Mouse (Mus musculus) heart, postnatal 36 days (tissue): ENCODE measurements around the gene Sim2. TPM values are rescaled to one million over a fixed set of nuclear protein-coding genes. Genes with fewer than 3 reads are reported as not detected.

Experiments used
- DNase-seq, 2 experiments: peaks; one replicate each; pipeline ENCODE4 v3.0.0; 2021 to 2022
- intact Hi-C: fragments of 180-260 bp; cut with DNase I; formaldehyde crosslinking; loops from one replicate; pipeline ENCODE4 v1.15.1; 2025
- total RNA-seq, 2 experiments: library from RNA; stranded (reverse); gene quantifications; 2 replicates each; pipeline ENCODE4 v1.2.3; 2021

Gene Sim2
- total RNA-seq: not detected

- intact Hi-C loops: no loop called here
- DNase-seq: no peak
Observed at GRCm38 (mm10) chr16:94084711-94085602, at the start of gene Sim2. TSS of gene Sim2 (plus strand) at chr16:94084931.

GRCm38 (mm10) chr16:94037280-94037679 is 47.5 kb upstream of the Sim2 start:
- intact Hi-C loops: no loop called here
- no peak for DNase-seq

DNA sequence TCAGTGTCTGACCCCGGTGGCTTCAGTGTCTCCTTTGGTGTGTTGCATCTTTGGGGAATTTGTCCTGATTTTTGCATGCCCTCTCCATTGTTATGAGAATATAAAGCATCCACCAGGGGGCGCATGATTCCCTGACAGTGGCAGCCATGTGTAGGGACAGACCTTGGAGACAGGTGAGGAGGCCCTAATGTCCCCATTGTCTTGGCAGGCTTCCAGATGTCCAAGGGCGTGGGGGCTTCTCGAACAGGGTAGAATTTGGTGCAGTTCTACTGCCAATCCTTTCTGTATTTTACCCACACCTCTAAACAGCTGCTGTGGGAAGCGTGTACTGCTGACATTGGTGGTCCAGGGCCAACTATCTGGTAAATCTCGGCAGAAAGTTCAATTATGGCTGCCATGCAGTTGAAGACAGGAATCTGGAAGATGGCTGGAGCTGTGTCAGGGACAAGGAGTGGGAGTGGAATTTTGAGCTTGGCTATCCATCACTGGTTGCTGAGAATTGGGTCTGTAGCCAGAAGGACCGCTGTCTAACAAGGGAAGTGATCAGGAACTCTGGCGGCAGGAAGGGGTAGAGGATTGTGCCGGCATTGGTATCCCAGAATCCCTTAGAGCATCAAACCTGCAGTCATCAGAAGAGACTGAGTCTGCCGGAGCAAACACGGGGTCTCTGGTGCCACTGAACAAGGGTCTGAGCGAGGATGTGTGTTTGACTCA is 46.3 kb upstream of the Sim2 start:
- intact Hi-C loops: loop anchor here (1.0 kb wide), 1 partner anchor 220 kb away; no protein-coding TSS in a partner anchor
- peak; percentile 54 to 62 for DNase-seq

GRCm38 (mm10) chr16:94038986-94039341 is 45.8 kb upstream of the Sim2 start:
- intact Hi-C loops: loop anchor here (1.0 kb wide), 1 partner anchor 219 kb away; no protein-coding TSS in a partner anchor
- no peak for DNase-seq

DNA sequence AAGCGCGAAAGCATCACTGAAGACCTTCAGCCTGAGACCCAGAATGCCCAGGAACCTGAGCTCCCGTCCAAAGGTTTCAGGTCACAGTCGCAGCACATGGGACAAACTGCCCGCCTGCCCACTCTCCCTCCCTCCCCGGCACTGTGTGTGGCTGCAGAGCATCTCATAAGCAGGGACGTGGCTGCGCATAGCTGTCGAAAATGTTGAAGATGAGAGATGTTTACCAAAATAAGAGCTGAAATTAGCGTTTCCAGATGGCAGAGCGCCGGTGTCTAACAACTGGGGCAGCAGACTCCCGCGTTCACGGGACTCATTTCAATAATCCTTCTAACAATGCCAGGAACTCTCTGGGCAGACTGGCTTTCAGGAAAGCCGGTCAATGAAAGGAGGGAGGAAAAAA is 44.2 kb upstream of the Sim2 start:
- intact Hi-C loops: no loop called here
- no peak for DNase-seq

GRCm38 (mm10) chr16:94041065-94041712 is 43.5 kb upstream of the Sim2 start:
- DNase-seq: no peak
- intact Hi-C loops: no loop called here

- DNase-seq: no peak
- intact Hi-C loops: no loop called here
Observed at GRCm38 (mm10) chr16:94043797-94044196, 40.9 kb upstream of the Sim2 start.

- DNase-seq: no peak
- intact Hi-C loops: no loop called here
Observed at GRCm38 (mm10) chr16:94044996-94045395, 39.7 kb upstream of the Sim2 start.

- intact Hi-C loops: no loop called here
Observed at GRCm38 (mm10) chr16:94050368-94050767, 34.4 kb upstream of the Sim2 start.

GRCm38 (mm10) chr16:94055176-94055575 is 29.6 kb upstream of the Sim2 start:
- DNase-seq: no peak
- intact Hi-C loops: no loop called here

More at GRCm38 (mm10) chr16:94050368-94050767, 34.4 kb upstream of the Sim2 start:
- DNase-seq: no peak

- no peak for DNase-seq
- intact Hi-C loops: no loop called here
Observed at GRCm38 (mm10) chr16:94055576-94055975, 29.2 kb upstream of the Sim2 start.

GRCm38 (mm10) chr16:94059820-94060219 is 24.9 kb upstream of the Sim2 start:
- DNase-seq: no peak
- intact Hi-C loops: no loop called here

DNA sequence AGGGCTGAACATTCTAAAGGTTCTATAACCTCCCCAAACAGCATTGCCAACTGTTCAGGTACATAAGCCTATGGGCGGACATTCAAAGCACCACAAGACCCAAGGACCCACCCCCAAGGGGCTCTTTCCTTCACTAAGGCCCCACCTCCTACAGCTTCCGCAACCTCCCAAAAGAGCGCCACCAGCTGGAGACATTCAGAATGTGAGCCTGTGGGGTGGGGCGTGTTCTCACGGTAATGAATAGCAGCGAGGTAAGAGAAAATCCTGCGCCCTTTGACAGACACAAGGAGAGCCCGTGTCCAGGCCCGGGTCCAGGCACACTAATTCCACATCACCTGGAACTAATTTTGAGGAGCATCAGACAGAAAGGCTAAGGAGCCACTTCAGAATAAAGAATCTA is 20.5 kb upstream of the Sim2 start:
- no peak for DNase-seq
- intact Hi-C loops: no loop called here

- intact Hi-C loops: no loop called here
- no peak for DNase-seq
Observed at GRCm38 (mm10) chr16:94065728-94066674, 18.7 kb upstream of the Sim2 start.

GRCm38 (mm10) chr16:94066771-94067170 is 18.0 kb upstream of the Sim2 start:
- intact Hi-C loops: no loop called here
- no peak for DNase-seq

GRCm38 (mm10) chr16:94067280-94067679 is 17.5 kb upstream of the Sim2 start:
- intact Hi-C loops: no loop called here
- DNase-seq: no peak

GRCm38 (mm10) chr16:94069061-94069460 is 15.7 kb upstream of the Sim2 start:
- intact Hi-C loops: no loop called here
- DNase-seq: no peak

DNA sequence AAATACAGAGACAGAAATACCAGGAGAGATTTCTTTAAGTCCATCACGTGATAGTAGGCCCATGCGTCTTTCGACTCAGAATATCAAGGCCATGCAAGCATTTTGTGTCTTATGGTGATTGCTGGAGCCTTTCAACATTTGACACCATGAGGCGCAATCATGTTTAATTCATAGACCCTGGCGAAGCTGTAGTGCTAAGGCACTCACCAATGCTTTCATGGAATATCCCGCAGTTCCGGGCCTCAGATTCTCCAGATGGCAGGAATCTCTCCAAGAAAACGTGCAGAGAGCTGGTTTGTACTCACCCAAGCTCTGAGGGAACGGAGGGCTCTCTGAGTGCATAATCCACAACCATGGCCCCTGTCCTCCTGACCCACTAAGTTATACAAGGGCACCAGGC is 13.8 kb upstream of the Sim2 start:
- DNase-seq: no peak
- intact Hi-C loops: no loop called here

DNA sequence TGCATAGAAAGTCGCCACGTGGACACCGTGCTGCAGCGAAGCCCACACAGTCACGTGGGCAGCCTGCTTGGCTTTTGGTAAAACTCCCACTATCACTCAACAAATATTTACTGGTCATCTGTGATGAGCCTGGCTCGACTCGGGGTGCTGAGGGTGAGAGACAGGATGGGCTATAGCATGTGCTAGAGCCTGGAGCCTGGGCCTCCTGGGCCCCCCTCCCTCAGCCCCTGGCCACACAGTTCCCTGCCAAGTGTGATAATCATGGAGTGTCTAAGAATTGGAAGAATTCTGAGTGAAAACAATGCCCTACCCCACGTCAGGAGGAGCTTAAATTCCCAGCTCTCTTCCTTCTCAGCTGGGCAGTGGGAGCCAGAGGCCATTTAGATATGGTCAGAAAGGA is 13.3 kb upstream of the Sim2 start:
- intact Hi-C loops: no loop called here
- DNase-seq: no peak

DNA sequence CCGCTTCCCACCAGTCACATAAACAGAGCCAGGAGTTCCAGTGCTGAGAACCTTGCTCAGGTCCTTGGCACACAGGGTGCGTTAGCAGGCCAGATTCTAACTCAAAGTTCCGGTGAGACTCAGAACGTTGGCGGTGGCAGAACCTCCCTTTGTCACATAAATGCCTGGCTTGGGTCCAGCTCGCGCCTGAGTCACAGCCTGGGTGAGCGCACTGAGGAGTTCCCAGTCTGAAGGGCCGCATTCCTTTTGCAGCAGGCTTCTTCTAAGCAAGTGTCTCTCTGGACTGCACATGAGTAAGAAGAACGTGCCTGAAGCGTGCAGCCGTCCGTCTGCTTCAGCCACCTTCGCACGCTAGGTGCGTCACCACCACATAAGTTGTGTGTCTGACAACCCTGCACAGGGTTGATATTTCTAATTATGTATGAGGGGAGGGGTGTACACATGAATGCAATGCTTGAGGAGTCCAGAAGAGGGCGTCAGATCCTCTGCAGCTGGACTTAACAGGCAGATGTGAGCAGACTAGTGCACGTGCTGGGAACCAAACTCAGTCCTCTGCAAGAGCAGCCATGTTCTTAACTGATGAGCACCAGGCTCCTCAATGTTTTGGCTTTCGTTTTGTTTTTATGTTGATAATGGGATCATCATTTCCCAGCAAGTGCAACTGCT is 9.2 kb upstream of the Sim2 start:
- intact Hi-C loops: no loop called here
- no peak for DNase-seq
